Mouse (Mus musculus) hindbrain, embryonic 16.5 days (tissue): ENCODE measurements at regions not wholly inside any gene's neighbourhood (a gene's known extent, or its start where the extent isn't known, plus 50 kb on each side); places are given as distances from the start of the nearest gene placed in this dataset.
"Not testable (repeated sequence)": the region's sequence is repeated elsewhere in the genome, so short reads cannot be mapped to it uniquely, and the experiment has no call there.

Source experiments
- ATAC-seq: fragments of 200-750 bp; cut with Nextera tagmentation; 2 replicates; pipeline ENCODE4 v1.8.0; 2017; ENCODE audit warnings: moderate TSS enrichment, moderate library complexity
- H3K27ac ChIP-seq: fragments of 300-500 bp; sonication (generic); 2 replicates; pipeline ENCODE4 v1.5.1; 2014; ENCODE audit warnings: low read depth, mild to moderate bottlenecking, control low read depth, low read length, moderate library complexity
- H3K27me3 ChIP-seq: fragments of 300-500 bp; sonication (generic); replicated peaks from 2 replicates; pipeline ENCODE4 v1.6.1; 2014; ENCODE audit warnings: low read length; ENCODE audit not compliant: control insufficient read depth, insufficient read depth
- H3K36me3 ChIP-seq: fragments of 300-500 bp; sonication (generic); 2 replicates; pipeline ENCODE4 v1.6.1; 2014; ENCODE audit warnings: mild to moderate bottlenecking, low read length, moderate library complexity, mixed read lengths; ENCODE audit not compliant: control insufficient read depth, insufficient read depth
- H3K4me1 ChIP-seq: fragments of 300-500 bp; sonication (generic); 2 replicates; pipeline ENCODE4 v1.6.1; 2014; ENCODE audit warnings: low read depth, low read length; ENCODE audit not compliant: control insufficient read depth, insufficient read depth
- H3K4me2 ChIP-seq: fragments of 300-500 bp; sonication (generic); 2 replicates; pipeline ENCODE4 v1.6.1; 2014; ENCODE audit warnings: mild to moderate bottlenecking, low read length, control low read depth, moderate library complexity
- H3K4me3 ChIP-seq: fragments of 300-500 bp; sonication (generic); 2 replicates; pipeline ENCODE4 v1.5.1; 2014; ENCODE audit warnings: mild to moderate bottlenecking, low read length, control low read depth, moderate library complexity
- H3K9ac ChIP-seq: fragments of 300-500 bp; sonication (generic); 2 replicates; pipeline ENCODE4 v1.6.1; 2014; ENCODE audit warnings: low read depth, mild to moderate bottlenecking, control low read depth, low read length, moderate library complexity
- H3K9me3 ChIP-seq: fragments of 300-500 bp; sonication (generic); 2 replicates; pipeline ENCODE4 v1.6.1; 2014; ENCODE audit warnings: mild to moderate bottlenecking, low read length, moderate library complexity; ENCODE audit not compliant: control insufficient read depth
- WGBS: fragments of 180-500 bp; shearing (Covaris S2); extraction: QIAGEN DNeasy Blood & Tissue Kit; methylation state at CpG from one replicate; pipeline ENCODE4 v1.1.7; 2014; 5-methylcytosine and 5-hydroxymethylcytosine counted together

GRCm38 (mm10) chr17:13507397-13508063 lies 153.2 kb downstream of the Tcp10c start:
- not testable (repeated sequence) for ATAC-seq, H3K27me3 ChIP-seq, H3K4me2 ChIP-seq, H3K9ac ChIP-seq, H3K27ac ChIP-seq, H3K4me3 ChIP-seq, H3K9me3 ChIP-seq, H3K36me3 ChIP-seq, H3K4me1 ChIP-seq
- 54% methylated on average over 2 of the region's 3 CpGs for WGBS

- H3K27ac ChIP-seq, H3K27me3 ChIP-seq, H3K9ac ChIP-seq, H3K4me1 ChIP-seq, ATAC-seq, H3K9me3 ChIP-seq, H3K36me3 ChIP-seq, H3K4me3 ChIP-seq, H3K4me2 ChIP-seq: not testable (repeated sequence)
- WGBS = 81% methylated on average over 5 of the region's 5 CpGs
Measured at GRCm38 (mm10) chr17:13519409-13520201, 165.2 kb downstream of the Tcp10c start.

GRCm38 (mm10) chr17:13532579-13532978 lies 178.2 kb downstream of the Tcp10c start:
- WGBS = 88% methylated on average over 5 of the region's 5 CpGs
- H3K27me3 ChIP-seq = not testable (repeated sequence)

GRCm38 (mm10) chr17:13540446-13541241 lies 186.3 kb downstream of the Tcp10c start:
- no peak overlapping the region for H3K9ac ChIP-seq
- no peak overlapping the region for H3K4me2 ChIP-seq
- H3K4me3 ChIP-seq = no peak overlapping the region
- no peak overlapping the region for H3K27ac ChIP-seq
- peaks cover 48% of the 10 kb centered on the region for H3K9me3 ChIP-seq
- WGBS = 82% methylated on average over 7 of the region's 7 CpGs
- H3K36me3 ChIP-seq = no peaks in the 10 kb centered on the region
- H3K27me3 ChIP-seq = no peaks in the 10 kb centered on the region
- no peaks in the 10 kb centered on the region for H3K4me1 ChIP-seq
- ATAC-seq = no peak

More at GRCm38 (mm10) chr17:13532579-13532978, 178.2 kb downstream of the Tcp10c start:
- H3K4me1 ChIP-seq, H3K9me3 ChIP-seq, H3K27ac ChIP-seq, H3K36me3 ChIP-seq, ATAC-seq, H3K4me2 ChIP-seq, H3K4me3 ChIP-seq, H3K9ac ChIP-seq: not testable (repeated sequence)

- Histone ChIP-seq H3K27me3 (no peaks in the 10 kb centered on the region), H3K9me3 (peaks cover 50% of the 10 kb centered on the region), H3K4me1 (no peaks in the 10 kb centered on the region), H3K9ac (no peak overlapping the region), H3K27ac (no peak overlapping the region), H3K4me2 (no peak overlapping the region), H3K4me3 (no peak overlapping the region), H3K36me3 (no peaks in the 10 kb centered on the region)
- no peak for ATAC-seq
- WGBS = 71% methylated on average over 12 of the region's 12 CpGs
Measured at GRCm38 (mm10) chr17:13541249-13541648, 186.9 kb downstream of the Tcp10c start.

- Histone ChIP-seq H3K4me1 (no peaks in the 10 kb centered on the region), H3K27me3 (no peaks in the 10 kb centered on the region), H3K4me2 (no peak overlapping the region), H3K9ac (no peak overlapping the region), H3K36me3 (no peaks in the 10 kb centered on the region), H3K4me3 (no peak overlapping the region), H3K9me3 (peaks cover 59% of the 10 kb centered on the region), H3K27ac (no peak overlapping the region)
- ATAC-seq = no peak
Measured at GRCm38 (mm10) chr17:13542261-13542660, 187.9 kb downstream of the Tcp10c start.

- H3K4me2 ChIP-seq = no peak overlapping the region
- H3K27me3 ChIP-seq = no peaks in the 10 kb centered on the region
- no peak overlapping the region for H3K27ac ChIP-seq
- no peaks in the 10 kb centered on the region for H3K36me3 ChIP-seq
- no peak overlapping the region for H3K4me3 ChIP-seq
- H3K9ac ChIP-seq = no peak overlapping the region
- no peaks in the 10 kb centered on the region for H3K4me1 ChIP-seq
- 82% methylated on average over 10 of the region's 10 CpGs for WGBS
- peak; percentile 19; the same call in 1 of the 2 replicates for ATAC-seq
- peaks cover 63% of the 10 kb centered on the region for H3K9me3 ChIP-seq
Measured at GRCm38 (mm10) chr17:13542856-13543255, 188.5 kb downstream of the Tcp10c start.

GRCm38 (mm10) chr17:13544036-13544795 lies 189.8 kb downstream of the Tcp10c start:
- Histone ChIP-seq H3K4me3 (no peak overlapping the region), H3K27me3 (no peaks in the 10 kb centered on the region), H3K27ac (no peak overlapping the region), H3K9ac (no peak overlapping the region), H3K36me3 (no peaks in the 10 kb centered on the region), H3K4me1 (no peaks in the 10 kb centered on the region), H3K9me3 (peaks cover 76% of the 10 kb centered on the region), H3K4me2 (no peak overlapping the region)
- ATAC-seq = no peak
- 72% methylated on average over 2 of the region's 2 CpGs for WGBS
